Mouse (Mus musculus) hindbrain, postnatal 0 days (tissue): ENCODE data around the gene Atg4a-ps. TPM values are rescaled to one million over a fixed set of nuclear protein-coding genes. Genes with fewer than 3 reads are reported as not detected.
A peak's percentile ranks its signal among the peaks of the same experiment; 100 is the strongest.
"Not testable (repeated sequence)": the region's sequence is repeated elsewhere in the genome, so short reads cannot be mapped to it uniquely, and the experiment has no call there.

Experiments used
- ATAC-seq: fragments of 200-750 bp; cut with Nextera tagmentation; 2 replicates; pipeline ENCODE4 v1.8.0; 2017; ENCODE audit warnings: mild to moderate bottlenecking, moderate TSS enrichment, moderate library complexity
- DNase-seq: peaks from one replicate; pipeline ENCODE4 v3.0.0-alpha.2; 2015; ENCODE audit warnings: low spot score
- H3K27ac ChIP-seq: fragments of 300-500 bp; sonication (generic); 2 replicates; pipeline ENCODE4 v1.5.1; 2014; ENCODE audit warnings: mild to moderate bottlenecking
- H3K27me3 ChIP-seq: fragments of 300-500 bp; sonication (generic); 2 replicates; pipeline ENCODE4 v1.6.1; 2014; ENCODE audit warnings: low read length, mixed read lengths; ENCODE audit not compliant: insufficient read depth
- H3K36me3 ChIP-seq: fragments of 300-500 bp; sonication (generic); 2 replicates; pipeline ENCODE4 v1.6.1; 2014; ENCODE audit warnings: low read length, mixed read lengths; ENCODE audit not compliant: insufficient read depth
- H3K4me1 ChIP-seq: fragments of 300-500 bp; sonication (generic); 2 replicates; pipeline ENCODE4 v1.6.1; 2014; ENCODE audit warnings: antibody characterized with exemption, low read length, mixed read lengths; ENCODE audit not compliant: insufficient read depth
- H3K4me2 ChIP-seq: fragments of 300-500 bp; sonication (generic); 2 replicates; pipeline ENCODE4 v1.6.1; 2014; ENCODE audit warnings: low read depth, mild to moderate bottlenecking, low read length, moderate library complexity, mixed read lengths
- H3K4me3 ChIP-seq: fragments of 300-500 bp; sonication (generic); 2 replicates; pipeline ENCODE4 v1.5.1; 2014; ENCODE audit warnings: low read length
- H3K9ac ChIP-seq: fragments of 300-500 bp; sonication (generic); replicated peaks from 2 replicates; pipeline ENCODE4 v1.6.1; 2014; ENCODE audit warnings: mild to moderate bottlenecking, low read length, moderate library complexity, mixed read lengths
- H3K9me3 ChIP-seq: fragments of 300-500 bp; sonication (generic); 2 replicates; pipeline ENCODE4 v1.6.1; 2016; ENCODE audit warnings: low read length, mixed read lengths
- CTCF ChIP-seq: IDR thresholded peaks from 2 replicates; pipeline ENCODE4 v1.5.1; 2016; ENCODE audit warnings: antibody characterized with exemption, control low read depth, low read depth
- WGBS: fragments of 180-500 bp; shearing (Covaris S2); extraction: QIAGEN DNeasy Blood & Tissue Kit; methylation state at CpG from one replicate; pipeline ENCODE4 v1.1.7; 2014; 5-methylcytosine and 5-hydroxymethylcytosine counted together
- polyA plus RNA-seq: library from polyadenylated mRNA; unstranded; fragments of >200 nt; fragmentation: Nextera tagmentation; extraction: Ambion mirVana; gene quantifications from 2 replicates; pipeline ENCODE4 v1.2.1, GENCODE M21; 2015
- total RNA-seq: library from RNA; depleted of rRNA; stranded (reverse); fragments of >200 nt; gene quantifications from 2 replicates; pipeline ENCODE4 v1.2.3, GENCODE M21; 2014; rRNA removed

Gene Atg4a-ps
- 0.16 TPM in 1 of 2 replicates, not detected in the other for total RNA-seq
- 0.10 and 0.26 TPM in 2 replicates for polyA plus RNA-seq

DNA sequence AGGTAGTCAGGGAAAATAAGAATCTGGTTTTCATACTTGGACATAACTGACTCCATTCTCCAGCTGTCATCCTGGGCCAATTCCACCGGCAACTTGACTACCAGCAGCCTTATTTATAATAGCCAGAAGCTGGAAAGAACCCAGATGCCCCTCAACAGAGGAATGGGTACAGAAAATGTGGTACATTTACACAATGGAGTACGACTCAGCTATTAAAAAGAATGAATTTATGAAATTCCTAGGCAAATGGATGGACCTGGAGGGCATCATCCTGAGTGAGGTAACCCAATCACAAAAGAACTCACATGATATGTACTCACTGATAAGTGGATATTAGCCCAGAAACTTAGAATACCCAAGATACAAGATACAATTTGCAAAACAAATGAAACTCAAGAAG lies at the start of gene Atg4a-ps:
TSS of gene Atg4a-ps (minus strand) at position 101 of the 400 bp plus-strand sequence.
- ATAC-seq, DNase-seq, H3K36me3 ChIP-seq, H3K27me3 ChIP-seq, H3K9me3 ChIP-seq, H3K4me2 ChIP-seq, H3K4me1 ChIP-seq, H3K4me3 ChIP-seq, H3K9ac ChIP-seq, H3K27ac ChIP-seq: not testable (repeated sequence)
- 76% methylated on average over 2 of the region's 2 CpGs for WGBS

DNA sequence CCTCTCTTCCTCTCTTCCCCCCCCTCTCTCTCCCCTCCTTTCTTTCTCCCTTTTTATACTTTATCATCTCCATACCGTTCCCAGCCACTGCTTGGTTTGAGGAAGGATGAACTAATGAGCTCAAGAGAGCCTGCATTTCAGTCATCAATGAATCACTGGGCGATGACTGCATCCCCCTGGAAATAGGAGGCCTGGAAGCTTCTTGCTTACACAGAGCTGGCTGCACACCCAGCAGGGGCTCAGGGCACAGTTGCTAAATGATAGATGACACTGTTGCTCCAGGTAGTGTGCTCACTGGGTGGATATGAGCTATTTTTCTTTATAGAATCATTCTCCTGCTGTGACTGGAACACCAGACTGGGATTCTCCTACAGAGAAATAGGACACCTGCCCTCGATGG lies 49.7 kb upstream of the Atg4a-ps start:
- Histone ChIP-seq H3K4me3 (no peak overlapping the region), H3K27ac (no peak overlapping the region), H3K36me3 (no peaks in the 10 kb centered on the region), H3K4me2 (no peak overlapping the region), H3K9ac (no peak overlapping the region), H3K27me3 (no peaks in the 10 kb centered on the region), H3K4me1 (no peaks in the 10 kb centered on the region), H3K9me3 (no peaks in the 10 kb centered on the region)
- no peak for TF ChIP-seq CTCF
- DNase-seq (no peak), ATAC-seq (no peak)
- WGBS, result 62% methylated on average over 3 of the region's 3 CpGs

DNA sequence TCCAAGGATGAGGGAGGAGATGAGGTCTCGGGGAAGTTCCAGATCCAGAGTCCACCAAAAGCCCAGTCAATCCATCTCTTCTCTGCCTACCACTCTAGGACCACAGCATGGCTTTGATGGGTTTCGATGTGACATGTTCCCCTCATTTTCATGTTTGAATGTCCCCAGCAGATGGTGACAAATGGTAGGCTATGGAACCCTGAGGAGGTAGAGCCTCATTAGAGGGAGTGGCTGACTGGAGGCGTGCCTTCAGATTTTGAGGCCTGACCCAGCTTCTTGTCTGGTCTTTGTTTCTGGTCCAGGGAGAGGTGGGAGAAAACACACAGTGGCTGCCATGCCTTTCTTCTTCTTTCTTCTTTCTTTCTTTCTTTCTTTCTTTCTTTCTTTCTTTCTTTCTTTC lies 44.6 kb upstream of the Atg4a-ps start:
- Histone ChIP-seq H3K36me3 (no peaks in the 10 kb centered on the region), H3K27ac (no peak overlapping the region), H3K9ac (no peak overlapping the region), H3K4me3 (no peak overlapping the region), H3K9me3 (no peaks in the 10 kb centered on the region), H3K4me2 (no peak overlapping the region), H3K4me1 (no peaks in the 10 kb centered on the region), H3K27me3 (no peaks in the 10 kb centered on the region)
- ATAC-seq (no peak), DNase-seq (peak; percentile 10)
- TF ChIP-seq CTCF, result peak; percentile 32
- 85% methylated on average over 3 of the region's 3 CpGs for WGBS

DNA sequence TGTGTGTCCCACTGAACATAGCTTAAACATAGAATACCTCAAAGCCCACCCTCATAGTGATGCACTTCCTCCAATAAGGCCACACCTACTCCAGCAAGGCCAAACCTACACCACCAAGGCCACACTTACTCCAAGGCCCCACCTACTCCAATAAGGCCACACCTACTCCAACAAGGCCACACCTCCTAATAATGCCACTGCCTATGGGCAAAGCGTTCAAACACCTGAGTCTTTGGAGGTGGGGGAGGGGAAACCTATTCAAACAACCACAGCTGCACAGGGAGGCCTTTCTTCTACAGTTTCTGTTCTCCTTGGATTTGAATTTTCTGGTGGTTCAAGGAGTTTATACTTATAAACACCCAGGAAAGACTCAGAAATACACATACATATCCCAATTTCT lies 43.2 kb upstream of the Atg4a-ps start:
- H3K9me3 ChIP-seq, result no peaks in the 10 kb centered on the region
- no peak for DNase-seq
- 81% methylated on average over 1 of the region's 1 CpGs for WGBS
- no peak overlapping the region for H3K27ac ChIP-seq
- H3K9ac ChIP-seq, result no peak overlapping the region
- H3K4me2 ChIP-seq, result no peak overlapping the region
- no peak for ATAC-seq
- H3K36me3 ChIP-seq, result no peaks in the 10 kb centered on the region
- H3K27me3 ChIP-seq, result no peaks in the 10 kb centered on the region
- no peak overlapping the region for H3K4me3 ChIP-seq
- no peaks in the 10 kb centered on the region for H3K4me1 ChIP-seq
- TF ChIP-seq CTCF, result no peak

DNA sequence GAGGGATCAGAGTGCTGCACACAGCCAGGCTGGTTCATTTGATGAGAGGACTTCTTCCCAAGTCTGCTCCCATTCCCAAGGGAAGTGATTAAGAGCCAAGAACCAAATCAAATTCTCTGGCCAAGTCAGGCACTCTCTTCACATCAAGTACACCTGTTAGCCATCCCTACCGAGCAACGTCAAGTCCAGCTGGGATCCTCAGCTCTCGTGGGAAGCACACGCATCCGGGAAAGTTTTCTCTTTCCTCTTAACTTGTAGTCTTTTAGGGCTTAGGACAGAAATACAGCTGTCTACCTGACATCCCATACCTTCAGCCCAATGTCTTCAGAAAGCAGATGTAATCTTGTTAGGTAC lies 38.1 kb upstream of the Atg4a-ps start:
- Histone ChIP-seq H3K27me3 (no peaks in the 10 kb centered on the region), H3K4me1 (no peaks in the 10 kb centered on the region; the same call in 1 of the 2 replicates), H3K27ac (no peak overlapping the region), H3K4me3 (no peak overlapping the region), H3K9ac (no peak overlapping the region), H3K36me3 (no peaks in the 10 kb centered on the region), H3K9me3 (no peaks in the 10 kb centered on the region), H3K4me2 (no peak overlapping the region)
- TF ChIP-seq CTCF, result no peak
- DNase-seq (no peak), ATAC-seq (no peak)
- WGBS, result 43% methylated on average over 5 of the region's 5 CpGs

DNA sequence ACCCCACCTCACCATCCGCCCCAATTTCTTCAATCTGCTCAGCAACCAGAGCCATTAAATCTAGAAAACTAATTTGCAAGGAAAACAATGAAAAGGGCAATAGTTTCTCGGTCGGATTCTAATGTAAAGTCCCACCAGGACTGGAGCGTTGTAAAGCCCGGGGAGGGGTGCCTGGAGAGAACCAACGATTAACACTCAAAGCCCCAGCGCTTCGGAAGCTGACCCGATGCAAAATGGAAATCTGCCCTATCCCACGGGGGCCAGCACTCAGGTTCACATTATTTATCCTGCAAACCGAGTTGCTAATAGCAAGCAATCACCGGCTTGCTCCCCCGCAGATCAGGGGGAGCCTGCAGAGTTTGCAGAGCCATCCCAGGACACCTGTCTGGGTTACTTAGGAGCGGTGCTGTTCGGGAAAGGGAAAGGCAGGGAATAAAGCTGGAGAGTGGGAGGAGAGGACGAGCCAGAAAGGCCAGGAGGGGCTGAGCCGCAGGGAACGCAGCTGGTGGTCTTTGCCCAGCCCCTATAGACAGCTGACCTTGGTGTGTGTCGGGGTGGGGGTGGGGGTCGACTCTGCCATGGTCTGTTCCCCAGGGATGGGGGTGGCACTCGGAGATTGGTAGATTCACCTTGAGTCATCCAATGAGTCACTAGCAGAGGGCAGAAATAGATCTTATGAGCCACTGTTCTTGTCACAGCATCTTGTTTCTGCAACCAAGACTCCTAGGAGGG lies 37.5 kb upstream of the Atg4a-ps start:
- H3K36me3 ChIP-seq, result no peaks in the 10 kb centered on the region
- TF ChIP-seq CTCF, result no peak
- 5% methylated on average over 21 of the region's 21 CpGs for WGBS
- H3K27ac ChIP-seq, result no peak overlapping the region
- no peak overlapping the region for H3K4me3 ChIP-seq
- no peaks in the 10 kb centered on the region; the same call in 1 of the 2 replicates for H3K4me1 ChIP-seq
- peak overlapping the region; percentile 42 for H3K4me2 ChIP-seq
- peak; percentile 63 for ATAC-seq
- H3K27me3 ChIP-seq, result no peaks in the 10 kb centered on the region
- H3K9me3 ChIP-seq, result no peaks in the 10 kb centered on the region
- peak overlapping the region; percentile 24; the same call in 1 of the 2 replicates for H3K9ac ChIP-seq
- peak; percentile 28 for DNase-seq

DNA sequence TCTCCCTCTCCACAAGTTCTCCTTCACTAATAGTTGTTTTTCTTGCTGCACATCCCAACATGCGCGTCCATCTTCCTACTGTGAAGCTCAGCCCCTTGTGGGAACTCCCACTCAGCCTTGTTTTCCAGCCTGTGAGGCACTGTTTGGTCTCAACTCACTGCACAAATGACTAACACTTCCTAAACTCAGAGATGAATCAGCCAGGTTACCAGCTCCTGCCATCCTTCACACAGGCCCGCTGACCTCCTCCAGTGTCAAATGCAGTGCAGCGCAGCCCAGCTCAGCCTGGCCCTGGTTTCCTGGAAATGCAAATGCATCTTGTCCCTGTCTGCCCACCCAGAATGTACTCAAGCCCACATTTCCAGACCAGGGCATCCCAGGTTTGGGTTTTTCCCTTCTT lies 36.6 kb upstream of the Atg4a-ps start:
- DNase-seq (no peak), ATAC-seq (no peak)
- no peak for TF ChIP-seq CTCF
- H3K9ac ChIP-seq, result no peak overlapping the region
- no peaks in the 10 kb centered on the region; the same call in 1 of the 2 replicates for H3K4me1 ChIP-seq
- no peak overlapping the region for H3K4me2 ChIP-seq
- no peaks in the 10 kb centered on the region for H3K27me3 ChIP-seq
- no peaks in the 10 kb centered on the region for H3K9me3 ChIP-seq
- 52% methylated on average over 4 of the region's 4 CpGs for WGBS
- H3K27ac ChIP-seq, result no peak overlapping the region
- H3K36me3 ChIP-seq, result no peaks in the 10 kb centered on the region
- no peak overlapping the region for H3K4me3 ChIP-seq
